Mouse (Mus musculus): ENCODE data around the gene Chd1. TPM values are rescaled to one million over a fixed set of nuclear protein-coding genes. Genes with fewer than 3 reads are reported as not detected.

Chd1 gene
- total and polyA plus RNA-seq, 3 experiments = 16.2 to 35.1 (median 28.5) TPM

- DNase-seq = no peak
These were observed 105.2 kb downstream of the Chd1 start for GRCm38 (mm10) chr17:15809949-15810348.

- no peak for DNase-seq
These were observed 107.5 kb downstream of the Chd1 start for GRCm38 (mm10) chr17:15812136-15812778.

- no peak for DNase-seq
These were observed 109.0 kb downstream of the Chd1 start for GRCm38 (mm10) chr17:15813658-15814212.

GRCm38 (mm10) chr17:15815312-15816018 lies 110.7 kb downstream of the Chd1 start:
- no peak for DNase-seq

- no peak for DNase-seq
These were observed 111.8 kb downstream of the Chd1 start for GRCm38 (mm10) chr17:15816379-15817095.

- no peak for DNase-seq
These were observed 112.3 kb downstream of the Chd1 start for GRCm38 (mm10) chr17:15817096-15817450.

GRCm38 (mm10) chr17:15817634-15818033 lies 112.9 kb downstream of the Chd1 start:
- DNase-seq = no peak

GRCm38 (mm10) chr17:15818372-15818771 lies 113.6 kb downstream of the Chd1 start:
- no peak for DNase-seq

DNA sequence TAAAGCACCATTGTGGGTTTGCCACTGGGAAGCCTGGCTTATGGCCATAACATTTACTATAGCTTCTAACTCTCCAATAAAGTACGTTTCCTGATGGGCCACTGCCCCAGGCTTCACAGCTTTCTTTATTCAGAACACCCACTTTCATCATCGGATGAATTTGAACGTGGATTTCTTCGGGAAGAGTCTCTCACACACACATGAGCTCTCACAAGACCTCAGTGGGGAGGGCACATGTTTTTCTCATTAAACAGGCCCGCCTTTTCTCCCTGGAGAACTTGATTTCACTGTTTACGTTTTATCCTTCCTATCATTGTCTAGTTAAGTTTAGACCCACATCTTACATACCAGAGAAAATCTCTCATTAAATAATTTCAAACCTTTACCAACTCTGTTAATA lies 115.4 kb downstream of the Chd1 start:
- DNase-seq = no peak

GRCm38 (mm10) chr17:15820761-15821160 lies 116.0 kb downstream of the Chd1 start:
- DNase-seq = no peak

GRCm38 (mm10) chr17:15821706-15822105 lies 116.9 kb downstream of the Chd1 start:
- DNase-seq = no peak

Other genes with a start within 250 kb of the Chd1 start
- gene Psmb1, start 205.2 kb upstream of the Chd1 start, total RNA-seq (2021) = 100 to 1,000 TPM; 156 to 176 TPM
- gene Psmb1, start 205.2 kb upstream of the Chd1 start, polyA plus RNA-seq (2012; rRNA removed) = 26.0 and 29.3 TPM in 2 replicates
- gene Tbp, start 205.1 kb upstream of the Chd1 start, total RNA-seq (2021) = 10 to 100 TPM; 23.0 to 33.0 TPM
- 28.5 and 32.9 TPM in 2 replicates for gene Tbp, start 205.1 kb upstream of the Chd1 start, polyA plus RNA-seq (2012; rRNA removed)
- gene Pdcd2, start 177.7 kb upstream of the Chd1 start, total RNA-seq (2021) = 10 to 100 TPM; 26.4 to 28.3 TPM
- 48.7 and 61.9 TPM in 2 replicates for gene Pdcd2, start 177.7 kb upstream of the Chd1 start, polyA plus RNA-seq (2012; rRNA removed)
- 1 to 10 TPM; 4.0 to 6.9 TPM for gene Prdm9, start 140.6 kb upstream of the Chd1 start, total RNA-seq (2021)
- 0.98 and 1.2 TPM in 2 replicates for gene Prdm9, start 140.6 kb upstream of the Chd1 start, polyA plus RNA-seq (2012; rRNA removed)
- gene Rgmb, start 126.1 kb downstream of the Chd1 start, total RNA-seq (2021) = 10 to 100 TPM; 12.3 to 16.4 TPM
- gene Rgmb, start 126.1 kb downstream of the Chd1 start, polyA plus RNA-seq (2012; rRNA removed) = 60.9 and 81.7 TPM in 2 replicates

Measured in adrenal gland, adult 2 months (tissue).